Mouse (Mus musculus): ENCODE results near the gene Kbtbd2. TPM values are rescaled to one million over a fixed set of nuclear protein-coding genes. Genes with fewer than 3 reads are reported as not detected.

Kbtbd2 gene
- total and polyA plus RNA-seq, 3 experiments: 9.3 to 34.2 (median 11.0) TPM

- DNase-seq (ENCODE audit: extremely low read depth): peak; percentile 64
Observed at GRCm38 (mm10) chr6:56808656-56809055, 11.0 kb upstream of the Kbtbd2 start.

GRCm38 (mm10) chr6:56806195-56806594 lies 8.6 kb upstream of the Kbtbd2 start:
- H3K4me1 ChIP-seq (ENCODE audit: control insufficient read depth in 1 of 2, insufficient read depth in 2 of 2): no peaks in the 10 kb centered on the region
- H3K9me3 ChIP-seq (replicated peaks; ENCODE audit: low read length): no peaks in the 10 kb centered on the region
- H3K4me2 ChIP-seq (ENCODE audit: insufficient read depth, low read depth, poor library complexity, severe bottlenecking): no peak overlapping the region
- TF ChIP-seq ETS1 (conservative IDR thresholded peaks at IDR 0.05; ENCODE audit: low read depth, low read length): no peak
- TF ChIP-seq USF2 (conservative IDR thresholded peaks at IDR 0.05; ENCODE audit: low read depth, low read length): no peak
- TF ChIP-seq MXI1 (IDR thresholded peaks at IDR 0.05; ENCODE audit: low read depth, low read length): no peak
- no peak for TF ChIP-seq MAX (IDR thresholded peaks at IDR 0.05; ENCODE audit: low read length)
- no peak for TF ChIP-seq USF1 (IDR thresholded peaks at IDR 0.05; ENCODE audit: low read depth, low read length)
- no peak for TF ChIP-seq CHD2 (IDR thresholded peaks at IDR 0.05; ENCODE audit: low read length)
- no peak for TF ChIP-seq POLR2AphosphoS2 (IDR thresholded peaks at IDR 0.05; ENCODE audit: low read depth, low read length)
- no peak for TF ChIP-seq EP300 (IDR thresholded peaks at IDR 0.05; ENCODE audit: low read length)
- TF ChIP-seq JUND (conservative IDR thresholded peaks at IDR 0.05; ENCODE audit: low read depth, low read length): no peak
- dilution Hi-C loops (cut with MboI; ENCODE audit: extremely low pct_ligation_motif_present, extremely low pct_unique_long_range_greater_than_20kb, low sequenced_read_pairs): no loop called here
- no peak overlapping the region for H3K9ac ChIP-seq (ENCODE audit: insufficient read depth, low read depth)
- no peak overlapping the region for H3K27ac ChIP-seq (ENCODE audit: insufficient read depth, low read depth)
- no peak for DNase-seq (ENCODE audit: extremely low read depth)
- H3K36me3 ChIP-seq (replicated peaks in 1 of 2; ENCODE audit: control insufficient read depth in 1 of 2, insufficient read depth in 1 of 2, low read length in 1 of 2): no peaks in the 10 kb centered on the region
- in situ Hi-C loops (cut with MboI; ENCODE audit: low pct_ligation_motif_present, low pct_unique_long_range_greater_than_20kb, low sequenced_read_pairs): loop anchor here (10.0 kb wide), 2 partner anchors 99 to 759 kb away; no protein-coding TSS in a partner anchor
- H3K27me3 ChIP-seq (replicated peaks): no peaks in the 10 kb centered on the region
- H3K4me3 ChIP-seq (replicated peaks in 1 of 3; ENCODE audit: low read depth in 2 of 3, low read length in 2 of 3, poor library complexity in 1 of 3): no peak overlapping the region
- no peaks in the 10 kb centered on the region for H3K79me2 ChIP-seq (replicated peaks; ENCODE audit: control insufficient read depth, extremely low read depth, insufficient read depth, poor library complexity, severe bottlenecking)

More at GRCm38 (mm10) chr6:56808656-56809055, 11.0 kb upstream of the Kbtbd2 start:
- Histone ChIP-seq H3K9ac (ENCODE audit: insufficient read depth, low read depth) (no peak overlapping the region), H3K4me3 (replicated peaks in 1 of 3; ENCODE audit: low read depth in 2 of 3, low read length in 2 of 3, poor library complexity in 1 of 3) (no peak overlapping the region), H3K27me3 (replicated peaks) (no peaks in the 10 kb centered on the region), H3K4me1 (ENCODE audit: control insufficient read depth in 1 of 2, insufficient read depth in 2 of 2) (no peaks in the 10 kb centered on the region), H3K9me3 (replicated peaks; ENCODE audit: low read length) (no peaks in the 10 kb centered on the region), H3K4me2 (ENCODE audit: insufficient read depth, low read depth, poor library complexity, severe bottlenecking) (no peak overlapping the region), H3K79me2 (replicated peaks; ENCODE audit: control insufficient read depth, extremely low read depth, insufficient read depth, poor library complexity, severe bottlenecking) (no peaks in the 10 kb centered on the region), H3K27ac (ENCODE audit: insufficient read depth, low read depth) (no peak overlapping the region), H3K36me3 (replicated peaks in 1 of 2; ENCODE audit: control insufficient read depth in 1 of 2, insufficient read depth in 1 of 2, low read length in 1 of 2) (no peaks in the 10 kb centered on the region)
- dilution Hi-C loops (cut with MboI; ENCODE audit: extremely low pct_ligation_motif_present, extremely low pct_unique_long_range_greater_than_20kb, low sequenced_read_pairs): no loop called here
- TF ChIP-seq RAD21 (IDR thresholded peaks at IDR 0.05; ENCODE audit: low read depth, low read length): peak; percentile 98
- TF ChIP-seq MAZ (IDR thresholded peaks at IDR 0.05; ENCODE audit: low read depth, low read length): no peak
- peak; percentile 88 to 90 for TF ChIP-seq CTCF (conservative IDR thresholded peaks at IDR 0.05 in 1 of 2, IDR thresholded peaks at IDR 0.05 in 1 of 2; ENCODE audit: low read depth in 2 of 2, low read length in 2 of 2)
- TF ChIP-seq ZC3H11A (IDR thresholded peaks at IDR 0.05; ENCODE audit: low read depth, low read length): peak; percentile 50
- no peak for TF ChIP-seq TBP (conservative IDR thresholded peaks at IDR 0.05; ENCODE audit: low read depth, low read length)
- peak; percentile 88 for TF ChIP-seq SMC3 (IDR thresholded peaks at IDR 0.05; ENCODE audit: low read depth, low read length)
- TF ChIP-seq NRF1 (IDR thresholded peaks at IDR 0.05; ENCODE audit: low read depth, low read length): 0 out of 2 replicates have a peak, but pooled peaks have one; percentile 4
- no peak for TF ChIP-seq MAFK (IDR thresholded peaks at IDR 0.05; ENCODE audit: insufficient replicate concordance, low read length)
- TF ChIP-seq SIN3A (IDR thresholded peaks at IDR 0.05; ENCODE audit: low read length): 0 out of 2 replicates have a peak, but pooled peaks have one; percentile 26
- in situ Hi-C loops (cut with MboI; ENCODE audit: low pct_ligation_motif_present, low pct_unique_long_range_greater_than_20kb, low sequenced_read_pairs): loop anchor here (10.0 kb wide), 2 partner anchors 96 to 756 kb away; no protein-coding TSS in a partner anchor

All from CH12.LX (cell line).